Mouse (Mus musculus): ENCODE data around the gene Vmn1r139. TPM values are rescaled to one million over a fixed set of nuclear protein-coding genes. Genes with fewer than 3 reads are reported as not detected.

The Vmn1r139 gene
- polyA plus RNA-seq (2017; shearing (Covaris generic)): not detected

GRCm38 (mm10) chr7:22068757-22069156, at the start of gene Vmn1r139:
Gene Vmn1r139, plus strand, starts transcription at chr7:22069057.

GRCm38 (mm10) chr7:22028797-22029196, 40.1 kb upstream of the Vmn1r139 start, which contains the start of gene Vmn1r138:
Gene Vmn1r138, minus strand, starts transcription at chr7:22028897.

GRCm38 (mm10) chr7:22056205-22056604, 12.7 kb upstream of the Vmn1r139 start, which contains the start of gene Gm6176:
Gene Gm6176, minus strand, starts transcription at chr7:22056305.

GRCm38 (mm10) chr7:22118145-22118544, 49.3 kb downstream of the Vmn1r139 start, which contains the start of gene Gm16451:
Gene Gm16451, minus strand, starts transcription at chr7:22118245.

GRCm38 (mm10) chr7:22134641-22135040, 65.8 kb downstream of the Vmn1r139 start, which contains the start of gene Gm10666:
Gene Gm10666, minus strand, starts transcription at chr7:22134741.

Other genes with a start within 250 kb of the Vmn1r139 start
- gene Vmn1r135, start 236.7 kb upstream of the Vmn1r139 start, polyA plus RNA-seq (2017; shearing (Covaris generic)): not detected
- not detected for gene Gm5725, start 224.8 kb upstream of the Vmn1r139 start, polyA plus RNA-seq (2017; shearing (Covaris generic))
- 0.69 TPM for gene Gm5891, start 147.8 kb upstream of the Vmn1r139 start, polyA plus RNA-seq (2017; shearing (Covaris generic))
- gene Vmn1r137, start 74.5 kb upstream of the Vmn1r139 start, polyA plus RNA-seq (2017; shearing (Covaris generic)): not detected
- not detected for gene Vmn1r138, start 40.2 kb upstream of the Vmn1r139 start, polyA plus RNA-seq (2017; shearing (Covaris generic))
- gene Gm6176, start 12.8 kb upstream of the Vmn1r139 start, polyA plus RNA-seq (2017; shearing (Covaris generic)): not detected
- not detected for gene Gm16451, start 49.2 kb downstream of the Vmn1r139 start, polyA plus RNA-seq (2017; shearing (Covaris generic))
- gene Gm10666, start 65.7 kb downstream of the Vmn1r139 start, polyA plus RNA-seq (2017; shearing (Covaris generic)): not detected
- gene Vmn1r142, start 95.0 kb downstream of the Vmn1r139 start, polyA plus RNA-seq (2017; shearing (Covaris generic)): not detected
- gene Vmn1r143, start 120.3 kb downstream of the Vmn1r139 start, polyA plus RNA-seq (2017; shearing (Covaris generic)): 0.55 TPM
- gene Gm8653, start 132.2 kb downstream of the Vmn1r139 start, polyA plus RNA-seq (2017; shearing (Covaris generic)): not detected
- not detected for gene Gm8453, start 160.4 kb downstream of the Vmn1r139 start, polyA plus RNA-seq (2017; shearing (Covaris generic))

All from effector memory CD4-positive, alpha-beta T cell, adult 7 months (primary cell).